Mouse (Mus musculus): ENCODE results near the gene Atg14. TPM values are rescaled to one million over a fixed set of nuclear protein-coding genes. Genes with fewer than 3 reads are reported as not detected.

Gene Atg14
- polyA plus RNA-seq, 1 experiment: 4.2 TPM

- Histone ChIP-seq H3K4me3 (ENCODE audit: extremely low read depth, insufficient read depth, insufficient read length) (no peak overlapping the region), H3K27me3 (ENCODE audit: control insufficient read depth, insufficient read depth, low read length) (no peaks in the 10 kb centered on the region), H3K27ac (ENCODE audit: insufficient read depth, low read length) (peak overlapping the region; percentile 57), H3K4me1 (ENCODE audit: control insufficient read depth, insufficient read depth, insufficient read length) (peaks cover 3% of the 10 kb centered on the region; the same call in 1 of the 2 replicates), H3K36me3 (ENCODE audit: control insufficient read depth, insufficient read depth, low read length) (no peaks in the 10 kb centered on the region)
- peak in 1 of 2 experiments; percentile 9 for DNase-seq (ENCODE audit: low read depth in 1 of 2, low spot score in 2 of 2)
- 31% methylated on average over 7 of the region's 7 CpGs for WGBS
- TF ChIP-seq CTCF (IDR thresholded peaks at IDR 0.05; ENCODE audit: extremely low read depth, insufficient read depth, insufficient read length, insufficient replicate concordance) (no peak), POLR2A (IDR thresholded peaks at IDR 0.05; ENCODE audit: low read depth, low read length) (no peak; the same call in 1 of the 2 replicates)
Observed at GRCm38 (mm10) chr14:47514816-47515453, 55.5 kb downstream of the Atg14 start.

GRCm38 (mm10) chr14:47513606-47514005 lies 56.8 kb downstream of the Atg14 start:
- H3K27ac ChIP-seq (ENCODE audit: insufficient read depth, low read length): no peak overlapping the region
- DNase-seq (ENCODE audit: low read depth in 1 of 2, low spot score in 2 of 2): no peak
- WGBS: 77% methylated on average over 3 of the region's 3 CpGs
- TF ChIP-seq POLR2A (IDR thresholded peaks at IDR 0.05; ENCODE audit: low read depth, low read length) (no peak), CTCF (IDR thresholded peaks at IDR 0.05; ENCODE audit: extremely low read depth, insufficient read depth, insufficient read length, insufficient replicate concordance) (no peak)
- peaks cover 3% of the 10 kb centered on the region; the same call in 1 of the 2 replicates for H3K4me1 ChIP-seq (ENCODE audit: control insufficient read depth, insufficient read depth, insufficient read length)
- H3K36me3 ChIP-seq (ENCODE audit: control insufficient read depth, insufficient read depth, low read length): no peaks in the 10 kb centered on the region
- no peak overlapping the region for H3K4me3 ChIP-seq (ENCODE audit: extremely low read depth, insufficient read depth, insufficient read length)
- H3K27me3 ChIP-seq (ENCODE audit: control insufficient read depth, insufficient read depth, low read length): no peaks in the 10 kb centered on the region

- Histone ChIP-seq H3K36me3 (ENCODE audit: control insufficient read depth, insufficient read depth, low read length) (no peaks in the 10 kb centered on the region), H3K27ac (ENCODE audit: insufficient read depth, low read length) (no peak overlapping the region), H3K4me3 (ENCODE audit: extremely low read depth, insufficient read depth, insufficient read length) (no peak overlapping the region), H3K27me3 (ENCODE audit: control insufficient read depth, insufficient read depth, low read length) (no peaks in the 10 kb centered on the region), H3K4me1 (ENCODE audit: control insufficient read depth, insufficient read depth, insufficient read length) (peaks cover 3% of the 10 kb centered on the region)
- no peak for DNase-seq (ENCODE audit: low read depth in 1 of 2, low spot score in 2 of 2)
- 93% methylated on average over 4 of the region's 4 CpGs for WGBS
- TF ChIP-seq CTCF (IDR thresholded peaks at IDR 0.05; ENCODE audit: extremely low read depth, insufficient read depth, insufficient read length, insufficient replicate concordance) (no peak), POLR2A (IDR thresholded peaks at IDR 0.05; ENCODE audit: low read depth, low read length) (no peak)
Observed at GRCm38 (mm10) chr14:47510244-47510643, 60.2 kb downstream of the Atg14 start.

GRCm38 (mm10) chr14:47508035-47508434 lies 62.4 kb downstream of the Atg14 start:
- H3K4me1 ChIP-seq (ENCODE audit: control insufficient read depth, insufficient read depth, insufficient read length): peaks cover 3% of the 10 kb centered on the region
- no peaks in the 10 kb centered on the region for H3K27me3 ChIP-seq (ENCODE audit: control insufficient read depth, insufficient read depth, low read length)
- H3K36me3 ChIP-seq (ENCODE audit: control insufficient read depth, insufficient read depth, low read length): no peaks in the 10 kb centered on the region
- TF ChIP-seq CTCF (IDR thresholded peaks at IDR 0.05; ENCODE audit: extremely low read depth, insufficient read depth, insufficient read length, insufficient replicate concordance): no peak
- no peak for TF ChIP-seq POLR2A (IDR thresholded peaks at IDR 0.05; ENCODE audit: low read depth, low read length)
- H3K4me3 ChIP-seq (ENCODE audit: extremely low read depth, insufficient read depth, insufficient read length): no peak overlapping the region
- no peak for DNase-seq (ENCODE audit: low read depth in 1 of 2, low spot score in 2 of 2)
- no peak overlapping the region for H3K27ac ChIP-seq (ENCODE audit: insufficient read depth, low read length)

GRCm38 (mm10) chr14:47506676-47507075 lies 63.8 kb downstream of the Atg14 start:
- H3K4me3 ChIP-seq (ENCODE audit: extremely low read depth, insufficient read depth, insufficient read length): no peak overlapping the region
- no peaks in the 10 kb centered on the region for H3K36me3 ChIP-seq (ENCODE audit: control insufficient read depth, insufficient read depth, low read length)
- no peaks in the 10 kb centered on the region; the same call in none of the 2 replicates for H3K4me1 ChIP-seq (ENCODE audit: control insufficient read depth, insufficient read depth, insufficient read length)
- H3K27ac ChIP-seq (ENCODE audit: insufficient read depth, low read length): no peak overlapping the region
- no peaks in the 10 kb centered on the region for H3K27me3 ChIP-seq (ENCODE audit: control insufficient read depth, insufficient read depth, low read length)
- DNase-seq (ENCODE audit: low read depth in 1 of 2, low spot score in 2 of 2): no peak
- 75% methylated on average over 5 of the region's 5 CpGs for WGBS
- TF ChIP-seq CTCF (IDR thresholded peaks at IDR 0.05; ENCODE audit: extremely low read depth, insufficient read depth, insufficient read length, insufficient replicate concordance) (no peak), POLR2A (IDR thresholded peaks at IDR 0.05; ENCODE audit: low read depth, low read length) (no peak)

GRCm38 (mm10) chr14:47504036-47504435 lies 66.4 kb downstream of the Atg14 start:
- 94% methylated on average over 3 of the region's 3 CpGs for WGBS
- no peaks in the 10 kb centered on the region; the same call in 1 of the 2 replicates for H3K4me1 ChIP-seq (ENCODE audit: control insufficient read depth, insufficient read depth, insufficient read length)
- TF ChIP-seq CTCF (IDR thresholded peaks at IDR 0.05; ENCODE audit: extremely low read depth, insufficient read depth, insufficient read length, insufficient replicate concordance) (no peak), POLR2A (IDR thresholded peaks at IDR 0.05; ENCODE audit: low read depth, low read length) (no peak)
- H3K36me3 ChIP-seq (ENCODE audit: control insufficient read depth, insufficient read depth, low read length): peaks cover 1% of the 10 kb centered on the region; the same call in 1 of the 2 replicates
- H3K27ac ChIP-seq (ENCODE audit: insufficient read depth, low read length): no peak overlapping the region
- H3K27me3 ChIP-seq (ENCODE audit: control insufficient read depth, insufficient read depth, low read length): no peaks in the 10 kb centered on the region
- no peak overlapping the region for H3K4me3 ChIP-seq (ENCODE audit: extremely low read depth, insufficient read depth, insufficient read length)
- no peak for DNase-seq (ENCODE audit: low read depth in 1 of 2, low spot score in 2 of 2)

GRCm38 (mm10) chr14:47498632-47499031 lies 71.8 kb downstream of the Atg14 start:
- Histone ChIP-seq H3K4me1 (ENCODE audit: control insufficient read depth, insufficient read depth, insufficient read length) (no peaks in the 10 kb centered on the region), H3K36me3 (ENCODE audit: control insufficient read depth, insufficient read depth, low read length) (peaks cover 1% of the 10 kb centered on the region; the same call in 1 of the 2 replicates), H3K27ac (ENCODE audit: insufficient read depth, low read length) (no peak overlapping the region), H3K27me3 (ENCODE audit: control insufficient read depth, insufficient read depth, low read length) (no peaks in the 10 kb centered on the region), H3K4me3 (ENCODE audit: extremely low read depth, insufficient read depth, insufficient read length) (no peak overlapping the region)
- WGBS: 76% methylated on average over 5 of the region's 5 CpGs
- TF ChIP-seq POLR2A (IDR thresholded peaks at IDR 0.05; ENCODE audit: low read depth, low read length): no peak
- TF ChIP-seq CTCF (IDR thresholded peaks at IDR 0.05; ENCODE audit: extremely low read depth, insufficient read depth, insufficient read length, insufficient replicate concordance): no peak
- no peak for DNase-seq (ENCODE audit: low read depth in 1 of 2, low spot score in 2 of 2)

All from spleen, adult 2 months (tissue).